Mouse (Mus musculus) gastrocnemius, postnatal 25 days (tissue): Measurements from ENCODE around the gene Ovgp1. TPM values are rescaled to one million over a fixed set of nuclear protein-coding genes. Genes with fewer than 3 reads are reported as not detected.
"Not testable (repeated sequence)": the region's sequence is repeated elsewhere in the genome, so short reads cannot be mapped to it uniquely, and the experiment has no call there.

Source experiments
- DNase-seq: peaks from one replicate; pipeline ENCODE4 v3.0.0; 2022
- long read RNA-seq, 2 experiments: library from polyadenylated mRNA; stranded (forward); transcript quantifications; one replicate each; pipeline ENCODE4 v2.0.0; 2021
- total RNA-seq, 2 experiments: library from RNA; stranded (reverse); gene quantifications; 1 replicate in 1 of 2; 2 replicates in 1 of 2; pipeline ENCODE4 v1.2.3; 2021

The Ovgp1 gene
- under 1 TPM; 0.51 to 0.64 TPM for total RNA-seq
- long read RNA-seq, experiment 1, partial matches to known transcripts = 1 of 1 reads
- long read RNA-seq, experiment 1, other reads (novel, unspliced or antisense) = 0 of 1 reads
- long read RNA-seq, experiment 2 = 0 reads

DNA sequence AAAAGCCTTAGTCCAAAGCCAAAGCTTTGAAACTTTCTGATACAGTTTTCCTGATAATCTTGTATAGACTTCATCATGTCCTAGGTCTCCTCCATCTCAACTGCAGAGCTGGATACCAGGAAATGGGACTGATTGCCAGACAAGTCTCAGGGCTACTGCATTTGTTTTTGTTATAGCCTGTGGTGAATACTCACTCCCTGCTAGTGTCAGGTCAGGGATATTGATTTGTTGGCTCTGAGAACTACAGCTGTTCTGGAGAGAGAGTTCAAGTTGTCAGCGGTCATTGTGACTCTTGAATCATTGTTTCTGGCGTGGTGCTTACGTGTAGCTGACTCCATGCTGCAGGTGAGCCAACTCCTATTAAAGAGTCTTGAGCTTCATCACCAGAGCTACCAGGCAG, at the start of gene Ovgp1:
Ovgp1 (plus strand) TSS at position 301 of the 400 bp plus-strand sequence.
- DNase-seq = no peak

DNA sequence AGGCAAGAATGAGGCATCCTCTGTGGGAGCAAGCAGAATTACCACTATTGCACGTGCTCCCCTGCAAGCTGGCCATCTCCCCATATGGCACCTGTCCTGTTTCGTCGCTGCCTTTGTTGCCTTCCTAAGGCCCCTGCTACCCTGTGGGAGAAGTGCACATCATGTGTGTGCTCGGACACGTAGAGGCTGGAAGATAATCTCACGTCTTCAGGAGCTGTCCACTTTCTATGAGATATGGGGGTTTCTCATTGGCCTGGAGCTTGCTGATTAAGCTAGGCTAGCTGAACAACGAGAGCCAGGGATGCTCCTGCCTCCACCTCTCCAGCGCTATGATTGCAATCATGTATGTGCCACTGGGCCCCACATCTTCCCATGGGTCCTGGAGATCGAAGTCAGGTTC, 48.9 kb upstream of the Ovgp1 start:
- no peak for DNase-seq

DNA sequence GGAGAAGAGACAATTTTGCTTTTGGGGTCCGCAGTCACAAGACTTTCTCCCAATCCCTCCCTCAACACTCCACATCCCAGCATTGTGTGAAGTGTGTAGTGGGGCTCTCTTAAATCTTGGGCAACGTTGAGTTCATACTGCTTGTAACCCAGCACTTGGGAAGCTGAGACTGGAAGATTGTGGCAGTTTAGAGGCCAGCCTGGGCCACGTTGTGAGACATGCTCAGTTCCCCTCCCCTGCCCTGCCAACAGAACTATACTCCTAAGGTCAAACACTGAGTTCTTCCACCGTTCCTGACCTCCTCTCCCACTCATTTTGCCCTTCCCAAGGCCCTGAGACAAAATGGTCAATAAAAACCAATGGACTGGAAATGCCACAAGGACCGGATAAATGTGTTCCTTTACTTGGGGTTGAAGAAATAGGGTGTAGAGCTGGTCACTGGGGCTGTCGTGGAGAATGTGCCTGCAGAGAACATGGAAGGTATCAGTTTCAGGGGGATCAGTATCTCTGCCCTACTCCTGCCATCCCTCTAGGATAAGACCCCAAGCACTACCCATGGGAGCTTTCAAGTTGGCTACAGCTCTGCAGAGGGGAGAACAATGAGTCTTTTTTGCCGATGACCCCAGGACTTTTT, 45.8 kb upstream of the Ovgp1 start:
- DNase-seq = no peak

DNA sequence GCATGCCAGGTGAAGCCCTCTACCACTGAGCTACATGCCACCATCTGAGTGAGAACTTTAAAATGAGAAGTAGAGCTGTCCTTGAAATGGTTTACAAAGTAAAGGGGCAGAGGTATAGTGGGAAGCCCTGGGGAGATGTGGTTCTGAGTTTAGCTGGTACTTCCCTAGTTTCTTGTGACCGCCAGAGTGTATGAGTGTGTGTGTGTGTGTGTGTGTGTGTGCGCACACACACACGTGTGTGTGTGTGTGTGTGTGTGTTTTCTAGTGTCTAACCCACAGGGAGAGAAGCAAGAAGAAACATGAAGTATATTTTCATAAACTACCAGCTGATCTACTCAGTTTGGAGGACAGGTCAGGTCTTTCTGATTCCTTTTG, 45.3 kb upstream of the Ovgp1 start:
- DNase-seq = no peak

DNA sequence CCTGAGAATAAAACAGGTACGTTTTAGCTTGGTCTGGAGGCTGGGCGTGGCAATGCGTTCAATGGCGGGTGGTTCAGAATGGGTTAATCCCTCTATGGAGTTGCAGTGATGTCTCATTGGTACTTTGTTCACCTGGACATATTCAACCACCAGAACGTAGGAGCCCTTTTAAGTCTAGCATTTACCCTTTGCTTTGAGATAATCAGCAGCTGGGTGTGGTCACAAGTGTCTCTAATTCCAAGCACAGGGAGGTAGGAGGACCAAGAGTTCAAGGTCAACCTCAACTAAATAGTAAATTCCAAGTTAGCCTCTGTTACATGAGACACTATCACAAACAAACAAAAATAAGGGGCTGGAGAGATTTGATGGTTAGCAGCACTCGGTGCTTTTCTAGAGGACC, 44.7 kb upstream of the Ovgp1 start:
- DNase-seq = no peak

DNA sequence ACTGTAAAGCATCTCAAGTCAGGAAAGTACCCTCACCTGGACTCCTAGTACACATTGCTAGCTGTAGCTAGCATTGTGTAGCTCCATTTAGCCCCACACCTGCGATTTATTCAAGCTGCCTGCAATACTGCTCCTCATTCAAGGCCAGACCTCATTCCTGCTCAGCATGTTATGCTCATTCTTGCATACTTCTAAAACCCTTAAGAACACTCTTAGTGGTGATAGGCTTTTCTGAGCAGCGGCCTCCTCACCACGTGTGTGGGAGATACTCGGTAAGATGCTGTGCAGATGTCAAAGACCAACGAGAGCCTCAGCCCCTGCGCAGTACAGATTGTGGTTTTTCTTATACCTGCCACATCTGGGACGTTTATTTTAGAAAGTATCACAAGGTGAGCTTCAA, 43.7 kb upstream of the Ovgp1 start:
- no peak for DNase-seq

DNA sequence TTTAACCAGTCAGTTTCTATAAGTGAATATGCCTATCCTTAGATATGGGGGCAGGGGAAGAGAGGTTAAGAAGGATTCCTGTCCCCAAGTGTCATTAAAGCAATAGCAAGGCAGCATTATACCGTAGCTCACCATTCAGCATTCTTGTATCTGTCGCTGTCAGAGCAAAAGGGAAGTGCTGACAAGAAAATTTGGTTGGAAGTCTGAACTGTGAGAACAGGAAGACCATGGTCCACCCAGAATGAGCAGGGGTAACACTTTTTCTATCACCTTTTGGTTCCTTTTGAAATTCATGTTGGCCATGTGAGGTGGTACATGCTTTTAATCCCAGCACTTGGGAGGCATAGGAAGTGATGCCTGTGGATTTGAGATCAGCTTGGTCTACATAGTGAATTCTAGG, 42.4 kb upstream of the Ovgp1 start:
- DNase-seq = no peak

DNA sequence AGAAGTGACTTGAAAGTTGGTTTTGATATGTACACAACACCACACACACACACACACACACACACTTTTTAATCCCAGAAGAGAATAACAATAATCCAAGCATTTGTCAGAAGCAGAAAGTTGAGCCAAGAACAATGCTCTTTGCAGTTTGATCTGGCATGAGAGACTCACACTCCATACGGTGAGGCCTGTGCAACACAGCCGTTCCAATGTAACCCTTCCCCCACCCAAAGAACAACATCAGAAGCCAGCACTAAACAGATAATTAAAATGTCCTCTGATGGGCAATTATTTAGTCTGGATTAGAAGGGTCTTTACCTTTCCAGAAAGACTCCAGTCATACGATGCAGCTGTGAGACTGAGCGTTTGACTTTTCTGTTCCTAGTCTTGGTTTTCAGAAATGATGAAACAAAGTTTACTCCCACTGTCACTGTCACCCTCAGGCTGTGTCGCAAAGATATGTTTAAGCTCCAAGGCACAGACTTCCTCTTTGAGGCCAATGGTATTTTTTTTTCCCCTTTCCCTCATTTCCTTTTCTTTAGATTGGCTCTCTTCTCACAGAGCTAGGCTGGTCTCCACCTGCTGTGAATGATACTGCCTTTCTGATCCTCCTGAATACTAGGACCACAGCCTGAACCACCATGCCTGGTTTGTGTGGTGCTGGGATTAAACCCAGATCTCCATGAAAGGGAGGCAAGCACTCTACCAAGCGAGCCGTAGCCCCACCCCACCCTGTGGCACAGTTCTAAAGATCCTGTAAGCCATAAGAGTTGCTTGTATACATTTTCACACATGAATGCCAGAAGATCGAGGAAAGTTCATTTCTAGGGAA, 41.1 kb upstream of the Ovgp1 start, which contains the start of gene I830077J02Rik:
I830077J02Rik (minus strand) TSS at position 425 of the 832 bp plus-strand sequence.
- DNase-seq = no peak

DNA sequence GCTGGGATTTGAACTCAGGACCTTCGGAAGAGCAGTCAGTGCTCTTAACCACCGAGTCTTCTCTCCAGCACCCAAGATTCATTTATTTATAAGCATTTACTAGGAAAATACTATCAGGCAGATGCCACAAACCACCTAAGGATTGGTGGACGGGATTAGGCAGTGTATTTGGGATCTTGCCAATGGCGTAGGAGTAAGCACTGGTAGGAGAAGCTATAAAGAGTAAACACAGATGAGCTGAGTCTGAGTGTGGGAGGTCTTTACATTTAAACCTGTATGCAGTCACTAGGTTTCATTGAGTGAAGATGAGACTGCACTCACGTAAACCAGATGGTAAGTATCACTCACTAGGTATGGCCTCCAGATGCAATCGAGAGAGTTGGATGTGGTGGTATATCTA, 39.6 kb upstream of the Ovgp1 start:
- DNase-seq = no peak

DNA sequence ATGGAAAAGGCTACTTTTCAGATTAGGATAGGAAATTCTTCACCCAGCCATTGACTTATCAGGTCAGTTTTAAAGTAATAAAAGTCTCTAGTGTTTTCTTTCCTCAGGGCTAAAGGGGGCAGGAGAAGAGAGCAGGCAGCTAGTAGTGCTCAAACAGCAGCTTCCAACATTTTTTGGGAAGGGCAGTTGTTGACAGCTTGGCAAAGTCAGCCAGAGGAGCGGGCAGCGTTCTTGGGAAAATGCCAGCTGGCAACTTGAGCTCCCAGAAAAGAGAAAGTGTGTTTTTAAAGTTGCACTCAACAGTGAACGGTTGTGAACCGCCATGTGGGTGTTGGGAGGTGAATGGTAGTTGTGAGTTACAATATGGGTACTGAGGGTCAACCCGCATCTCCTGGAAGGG, 38.5 kb upstream of the Ovgp1 start:
- DNase-seq = no peak

DNA sequence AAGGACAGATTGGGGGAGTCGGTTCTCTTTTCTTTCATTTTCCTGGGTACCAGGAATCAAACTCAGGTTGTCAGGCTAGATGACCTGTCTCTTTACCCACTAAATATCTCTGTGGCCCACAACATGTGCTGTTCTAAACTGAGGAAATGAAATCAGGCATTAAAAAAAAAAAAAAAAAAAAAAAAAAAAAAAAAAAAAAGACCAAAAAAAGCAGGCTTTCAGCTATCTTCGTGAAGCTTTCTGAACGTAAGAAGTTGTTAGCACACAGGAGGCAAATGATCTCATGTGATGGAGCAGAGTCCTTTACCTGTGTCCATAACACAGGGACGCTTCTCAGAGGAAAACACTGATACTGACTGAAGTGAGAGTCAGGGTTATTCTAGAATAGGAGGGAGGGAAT, 37.4 kb upstream of the Ovgp1 start:
- DNase-seq = no peak

DNA sequence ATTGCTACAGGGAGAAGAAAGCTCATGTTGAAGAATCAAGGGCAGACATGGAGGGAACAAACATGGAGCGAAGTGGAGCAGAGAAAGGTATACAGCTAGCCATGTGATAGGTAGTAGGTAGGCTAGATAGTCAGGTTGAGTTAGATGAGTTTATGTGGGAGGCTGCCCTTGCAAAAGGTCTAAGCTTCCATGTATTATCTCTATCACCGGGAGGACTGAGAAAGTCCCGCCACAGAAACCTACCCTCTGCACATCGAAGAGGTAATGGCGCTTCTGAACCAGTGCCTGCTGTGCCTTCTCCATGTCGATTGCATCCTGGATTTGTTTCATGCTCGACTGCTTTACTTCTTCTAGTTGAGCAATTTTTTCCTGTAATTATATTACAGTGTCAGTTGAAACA, 22.2 kb upstream of the Ovgp1 start:
- no peak for DNase-seq

DNA sequence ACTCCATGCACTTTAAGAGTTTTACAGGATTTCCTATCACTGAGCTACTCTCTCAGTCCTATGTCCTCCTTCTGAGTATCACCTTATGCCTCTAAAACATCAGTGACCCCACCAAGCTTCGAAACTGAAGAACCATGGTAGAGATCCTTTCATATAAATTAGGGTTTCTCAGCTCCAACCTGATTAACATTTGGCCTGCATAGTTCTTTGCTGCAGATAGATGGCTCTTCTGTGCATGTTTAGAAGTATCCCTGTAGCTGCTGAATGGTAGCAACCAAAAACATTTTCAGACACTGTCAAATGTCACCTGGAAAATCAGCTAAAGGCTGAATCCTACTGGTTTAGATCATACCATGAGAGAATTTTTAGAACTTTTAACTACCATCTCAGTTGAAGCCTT, 16.3 kb upstream of the Ovgp1 start:
- DNase-seq = no peak

DNA sequence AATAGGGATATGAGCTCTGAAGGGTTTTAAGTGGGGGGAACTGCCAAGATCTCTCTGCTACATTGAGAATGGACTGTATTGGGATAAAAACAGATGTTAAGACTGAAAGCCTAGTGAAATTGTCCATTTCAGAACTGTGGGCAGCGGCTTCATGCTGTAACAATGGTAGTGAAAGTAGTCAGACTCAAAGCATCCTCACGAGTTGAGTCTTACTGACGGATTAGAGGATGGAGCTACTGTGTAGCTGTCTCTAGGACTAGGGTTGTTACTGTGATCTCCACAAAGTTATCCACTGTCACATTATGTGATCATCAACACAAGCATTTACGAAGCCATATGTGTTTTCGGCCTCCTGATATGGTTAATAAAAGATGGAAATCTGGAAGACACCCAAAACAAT, 15.3 kb upstream of the Ovgp1 start:
- no peak for DNase-seq

DNA sequence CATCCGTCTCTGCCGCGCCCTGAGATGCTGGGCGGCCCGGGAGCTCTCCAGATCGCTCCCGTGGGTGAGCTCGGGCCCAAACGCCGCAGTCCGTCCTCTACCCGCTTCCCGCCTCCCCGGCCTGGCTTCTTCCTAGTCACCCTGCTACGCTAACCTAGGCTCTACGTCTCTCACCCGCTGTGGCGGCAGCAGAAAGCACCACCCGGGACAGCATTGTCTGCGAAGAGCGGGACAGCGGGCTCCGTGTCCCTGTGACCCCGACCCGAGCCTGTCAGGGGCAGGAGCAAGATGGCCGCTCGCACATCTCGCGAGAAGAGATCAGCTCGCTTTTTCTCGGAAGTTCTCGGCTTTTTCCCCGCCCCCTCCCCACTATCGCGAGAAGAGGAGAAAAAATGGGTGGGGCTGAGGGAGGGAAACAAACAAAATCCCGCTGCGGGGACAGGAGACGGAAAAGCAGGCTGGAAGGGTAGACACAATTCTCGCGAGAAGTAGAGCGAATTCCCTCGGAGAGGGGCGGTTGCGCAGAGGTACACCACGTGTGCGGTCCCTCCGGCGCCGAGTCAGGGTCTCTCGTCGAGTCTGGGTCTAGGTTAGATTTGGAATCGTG, 14.4 kb upstream of the Ovgp1 start, which contains the start of gene Wdr77:
Wdr77 (plus strand) TSS at position 396 of the 607 bp plus-strand sequence.
- DNase-seq = peak; percentile 94

DNA sequence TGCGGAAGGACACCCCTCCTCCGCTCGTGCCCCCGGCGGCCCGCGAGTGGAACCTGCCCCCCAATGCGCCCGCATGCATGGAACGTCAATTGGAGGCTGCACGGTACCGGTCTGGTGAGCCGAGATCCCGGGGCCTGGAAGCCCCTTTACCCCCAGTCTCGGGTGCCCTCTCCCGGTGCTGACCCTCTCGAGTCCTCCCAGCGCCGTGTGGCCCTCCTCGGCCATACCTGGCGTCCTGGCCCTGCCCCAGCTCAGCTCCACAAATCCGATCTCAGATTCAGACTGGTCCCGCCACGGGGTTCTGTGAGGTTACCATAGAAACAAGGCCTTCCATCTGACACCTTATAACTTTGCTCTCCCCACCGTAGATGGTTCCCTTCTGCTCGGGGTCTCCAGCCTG, 13.9 kb upstream of the Ovgp1 start:
- DNase-seq = no peak

DNA sequence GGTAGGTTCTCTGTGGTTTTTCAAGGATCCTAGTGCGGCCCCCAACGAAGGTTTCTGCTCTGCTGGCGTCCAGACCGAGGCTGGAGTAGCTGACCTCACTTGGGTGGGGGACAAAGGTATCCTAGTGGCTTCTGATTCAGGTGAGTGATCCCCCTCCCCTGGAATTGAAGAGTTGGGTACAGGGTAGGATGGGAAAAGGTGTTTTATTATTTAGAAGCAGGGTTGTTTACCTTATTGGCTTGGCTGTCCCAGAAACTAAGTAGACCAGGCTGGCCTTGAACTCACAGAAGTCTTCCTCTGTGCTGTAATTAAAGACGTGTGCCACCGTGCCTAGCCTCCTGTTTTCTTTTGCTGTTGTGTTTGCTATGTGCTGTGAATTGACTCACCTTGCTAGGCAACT, 13.5 kb upstream of the Ovgp1 start, which contains the start of gene Atp5f1:
Atp5f1 (minus strand) TSS at position 101 of the 400 bp plus-strand sequence.
- DNase-seq = no peak

DNA sequence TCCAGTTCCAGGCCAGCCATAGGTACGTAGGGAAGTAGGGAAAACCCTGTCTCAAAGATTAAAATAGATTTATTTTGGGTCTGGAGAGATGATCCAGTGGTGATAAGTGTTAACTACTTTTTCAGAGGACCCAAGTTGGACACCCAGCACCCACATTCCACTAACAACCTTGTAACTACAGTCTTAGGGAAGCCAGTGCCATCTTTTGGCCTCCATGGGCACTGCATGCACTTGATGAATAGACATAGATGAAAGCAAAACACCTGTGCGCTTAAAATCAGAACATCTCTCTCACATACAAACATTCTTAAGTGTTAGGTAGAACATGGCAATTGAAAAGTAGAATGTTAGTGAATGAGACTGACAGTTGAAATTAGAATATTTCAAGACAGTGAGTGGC, 12.8 kb upstream of the Ovgp1 start:
- DNase-seq = no peak

DNA sequence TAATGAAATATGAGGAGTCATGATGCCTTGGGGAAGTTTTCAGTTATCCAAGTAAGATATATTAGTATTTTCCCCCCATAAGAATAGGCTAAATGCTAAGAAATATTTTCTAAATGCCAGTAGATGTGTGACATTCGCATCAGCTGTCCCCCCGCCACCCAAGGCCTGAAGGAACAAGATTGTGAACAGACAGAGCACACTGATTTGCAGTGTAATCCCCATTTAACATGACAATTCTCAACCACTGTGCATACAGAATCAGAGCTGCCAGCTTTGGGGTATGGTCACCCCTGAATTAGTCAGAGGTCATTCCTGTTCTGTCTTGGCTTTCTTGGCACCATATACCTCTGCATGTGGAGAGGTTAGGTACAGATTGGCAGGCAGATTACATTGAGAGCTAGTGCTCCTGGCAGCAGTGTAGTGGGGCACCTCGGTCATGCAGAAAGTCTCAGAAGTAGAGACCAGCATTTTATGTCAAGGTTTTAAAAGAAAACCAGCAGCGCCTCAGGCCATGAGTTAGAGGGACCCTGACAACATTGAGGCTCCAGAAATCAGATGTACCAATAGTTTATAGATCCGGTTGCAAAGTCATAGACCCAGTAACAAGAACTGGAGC, 1.6 kb upstream of the Ovgp1 start:
- no peak for DNase-seq

DNA sequence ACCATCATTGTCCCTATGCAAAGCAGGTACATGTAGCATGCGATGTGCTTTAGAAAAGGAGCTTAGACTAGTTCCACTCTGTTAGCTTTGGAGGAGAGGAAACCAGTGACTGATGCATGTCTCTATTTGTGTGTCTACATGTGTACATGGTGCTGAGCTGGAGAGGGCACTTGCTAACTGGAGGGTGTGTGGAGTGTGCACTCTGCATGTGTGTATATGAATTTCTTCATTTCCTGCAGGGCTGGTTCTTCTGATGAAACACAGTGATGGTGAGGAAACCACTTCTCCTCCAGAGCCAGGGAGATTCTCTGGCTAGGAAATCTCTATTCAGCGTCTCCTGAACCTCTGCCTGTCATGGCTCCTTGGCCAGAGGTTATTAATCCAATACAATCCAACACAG, 663 bp downstream of the Ovgp1 start:
- no peak for DNase-seq

DNA sequence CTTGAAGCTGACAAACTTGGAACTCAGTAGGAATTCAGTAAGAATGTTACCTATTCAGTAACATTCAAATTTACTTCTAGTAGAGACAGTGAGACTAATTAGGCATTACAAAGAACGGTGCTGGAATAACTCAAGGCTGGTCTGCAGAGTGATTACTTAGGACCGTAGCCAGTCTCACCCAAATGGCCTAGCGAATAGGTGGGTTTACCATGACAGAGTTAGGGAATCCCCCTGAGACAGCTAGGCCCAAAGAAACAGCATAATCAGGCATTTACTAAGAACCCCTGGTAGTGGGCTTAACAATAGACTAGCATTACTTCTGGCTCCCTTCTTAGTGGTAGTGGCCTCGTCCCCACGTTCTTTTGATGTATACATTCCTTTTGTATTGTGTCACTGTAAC, 16.1 kb downstream of the Ovgp1 start:
- DNase-seq = not testable (repeated sequence)

DNA sequence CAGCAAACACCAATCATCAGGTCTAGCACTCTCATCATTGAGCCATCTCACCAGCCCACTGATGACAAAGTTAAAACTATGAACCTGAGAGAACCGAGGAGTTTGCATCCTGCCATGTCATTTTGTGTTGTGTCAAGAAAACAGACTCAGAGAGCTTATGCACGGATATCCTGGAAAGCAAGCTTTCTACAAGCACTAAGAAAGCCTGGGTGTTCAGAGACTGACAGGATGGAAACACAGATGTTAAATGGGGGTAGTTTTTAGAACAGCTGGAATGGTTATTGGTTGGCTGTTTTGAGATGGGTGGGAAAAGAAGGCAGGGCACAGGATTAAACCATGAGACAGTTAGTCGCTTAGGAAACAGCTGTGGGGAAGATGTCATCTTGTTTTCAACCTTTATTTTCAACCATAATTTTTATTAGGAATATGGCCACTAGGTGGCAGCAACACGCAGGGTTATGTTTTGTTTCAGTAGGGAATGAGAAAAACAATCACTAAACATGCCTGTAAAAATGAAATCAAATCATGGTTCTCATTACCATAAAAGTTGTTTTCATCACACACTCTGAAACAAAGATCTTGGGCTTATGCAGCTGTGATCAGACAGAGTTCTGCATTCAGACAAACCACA, 18.3 kb downstream of the Ovgp1 start:
- no peak for DNase-seq
